Mouse (Mus musculus) left cerebral cortex, adult 2 months (tissue): ENCODE results near the gene Cyp2e1. TPM values are rescaled to one million over a fixed set of nuclear protein-coding genes. Genes with fewer than 3 reads are reported as not detected.

Source experiments
- DNase-seq, 2 experiments: peaks; one replicate each; pipeline ENCODE4 v3.0.0; 2021 to 2022; ENCODE audit warnings: low spot score in 2 of 2, mixed read lengths in 1 of 2; ENCODE audit errors: extremely low spot score in 1 of 2
- H3K27ac ChIP-seq: fragments of 200-600 bp; 2 replicates; pipeline ENCODE4 v1.8.1; 2022
- H3K4me3 ChIP-seq: fragments of 200-600 bp; 2 replicates; pipeline ENCODE4 v1.8.1; 2022
- CTCF ChIP-seq: fragments of 200-600 bp; IDR thresholded peaks from 2 replicates; pipeline ENCODE4 v1.8.1; 2022; ENCODE audit warnings: antibody characterized with exemption, mild to moderate bottlenecking, moderate library complexity
- intact Hi-C: fragments of 180-260 bp; cut with DNase I; formaldehyde crosslinking; loops from one replicate; pipeline ENCODE4 v1.15.1; 2025
- total RNA-seq, 2 experiments: library from RNA; stranded (reverse); gene quantifications; 2 replicates each; pipeline ENCODE4 v1.2.3; 2021

Cyp2e1 gene
- total RNA-seq, 2 experiments from 2014 or later = not detected

GRCm38 (mm10) chr7:140765888-140766739, 2.6 kb downstream of the Cyp2e1 start:
- Histone ChIP-seq H3K4me3 (no peak overlapping the region), H3K27ac (no peak overlapping the region)
- intact Hi-C loops = no loop called here
- TF ChIP-seq CTCF = peak; percentile 12
- DNase-seq = no peak

- Histone ChIP-seq H3K4me3 (no peak overlapping the region), H3K27ac (no peak overlapping the region)
- intact Hi-C loops = no loop called here
- TF ChIP-seq CTCF = no peak
- DNase-seq = no peak
Measured at GRCm38 (mm10) chr7:140780548-140780947, 17.0 kb downstream of the Cyp2e1 start.

- Histone ChIP-seq H3K4me3 (no peak within 1 kb of the TSS), H3K27ac (no peak within 1 kb of the TSS)
- DNase-seq = no peak
- no peak for TF ChIP-seq CTCF
- intact Hi-C loops = no loop called here
Measured at GRCm38 (mm10) chr7:140787406-140788052, 24.0 kb downstream of the Cyp2e1 start, which contains the start of gene Syce1. TSS of gene Syce1 (minus strand) at chr7:140787852.

- intact Hi-C loops = no loop called here
- no peak overlapping the region for H3K4me3 ChIP-seq
Measured at GRCm38 (mm10) chr7:140788053-140788435, 24.5 kb downstream of the Cyp2e1 start.

GRCm38 (mm10) chr7:140793541-140793940, 30.0 kb downstream of the Cyp2e1 start:
- DNase-seq = no peak
- no peak overlapping the region for H3K27ac ChIP-seq
- intact Hi-C loops = no loop called here
- no peak overlapping the region for H3K4me3 ChIP-seq
- TF ChIP-seq CTCF = no peak

More at GRCm38 (mm10) chr7:140788053-140788435, 24.5 kb downstream of the Cyp2e1 start:
- TF ChIP-seq CTCF = no peak
- H3K27ac ChIP-seq = no peak overlapping the region
- DNase-seq = no peak

- DNase-seq = no peak
- Histone ChIP-seq H3K27ac (no peak overlapping the region), H3K4me3 (no peak overlapping the region)
- TF ChIP-seq CTCF = no peak
- intact Hi-C loops = no loop called here
Measured at GRCm38 (mm10) chr7:140797619-140798018, 34.1 kb downstream of the Cyp2e1 start.

- Histone ChIP-seq H3K4me3 (no peak overlapping the region), H3K27ac (no peak overlapping the region)
- no peak for DNase-seq
- intact Hi-C loops = no loop called here
- no peak for TF ChIP-seq CTCF
Measured at GRCm38 (mm10) chr7:140798212-140798611, 34.7 kb downstream of the Cyp2e1 start.

GRCm38 (mm10) chr7:140802629-140803028, 39.1 kb downstream of the Cyp2e1 start:
- intact Hi-C loops = loop anchor here (10.0 kb wide), 1 partner anchor 618 kb away; no protein-coding TSS in a partner anchor
- Histone ChIP-seq H3K27ac (no peak overlapping the region), H3K4me3 (no peak overlapping the region)
- no peak for TF ChIP-seq CTCF
- no peak for DNase-seq

GRCm38 (mm10) chr7:140805704-140806103, 42.2 kb downstream of the Cyp2e1 start:
- Histone ChIP-seq H3K27ac (no peak overlapping the region), H3K4me3 (no peak overlapping the region)
- peak; percentile 52 to 59 for DNase-seq
- TF ChIP-seq CTCF = peak; percentile 81
- intact Hi-C loops = loop anchor here (5.0 to 10.0 kb wide), 2 partner anchors 621 to 653 kb away; partner anchors contain the start of gene Sprn

- TF ChIP-seq CTCF = peak; percentile 23; the same call in 1 of the 2 replicates
- Histone ChIP-seq H3K27ac (no peak overlapping the region), H3K4me3 (no peak overlapping the region)
- intact Hi-C loops = no loop called here
- DNase-seq = no peak
Measured at GRCm38 (mm10) chr7:140810496-140810895, 47.0 kb downstream of the Cyp2e1 start.

GRCm38 (mm10) chr7:140811714-140812113, 48.2 kb downstream of the Cyp2e1 start:
- intact Hi-C loops = no loop called here
- DNase-seq = no peak
- H3K4me3 ChIP-seq = no peak overlapping the region
- TF ChIP-seq CTCF = no peak
- peak overlapping the region; percentile 40; the same call in 1 of the 2 replicates for H3K27ac ChIP-seq

- H3K27ac ChIP-seq = no peak overlapping the region
- no peak overlapping the region for H3K4me3 ChIP-seq
- no peak for DNase-seq
- TF ChIP-seq CTCF = no peak
- intact Hi-C loops = no loop called here
Measured at GRCm38 (mm10) chr7:140812850-140813249, 49.3 kb downstream of the Cyp2e1 start.
